Mouse (Mus musculus): ENCODE measurements around the gene Kif5c. TPM values are rescaled to one million over a fixed set of nuclear protein-coding genes. Genes with fewer than 3 reads are reported as not detected.

Kif5c gene
- total RNA-seq, 2 experiments from 2014 or later = 536 to 540 TPM

DNA sequence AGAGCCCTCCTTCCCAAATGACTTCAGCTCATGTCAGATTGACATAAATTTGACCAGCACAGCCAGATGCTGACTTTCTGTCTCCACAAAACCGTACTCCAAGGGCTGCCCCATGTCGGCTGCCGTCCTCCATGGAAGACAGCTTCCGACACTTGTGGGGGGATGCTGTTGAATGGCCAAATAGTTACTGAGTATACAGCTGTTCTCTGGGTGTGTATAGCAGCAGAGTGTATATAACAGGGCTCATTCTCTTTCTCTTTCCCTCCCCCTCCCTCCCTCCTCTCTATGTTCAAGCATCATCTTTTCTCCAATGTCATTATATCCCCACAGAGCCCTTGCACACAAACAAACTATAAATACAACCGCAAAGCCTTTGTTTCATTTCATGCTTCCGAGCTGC lies 124.7 kb downstream of the Kif5c start:
- DNase-seq (ENCODE audit: low spot score in 2 of 2) = no peak

DNA sequence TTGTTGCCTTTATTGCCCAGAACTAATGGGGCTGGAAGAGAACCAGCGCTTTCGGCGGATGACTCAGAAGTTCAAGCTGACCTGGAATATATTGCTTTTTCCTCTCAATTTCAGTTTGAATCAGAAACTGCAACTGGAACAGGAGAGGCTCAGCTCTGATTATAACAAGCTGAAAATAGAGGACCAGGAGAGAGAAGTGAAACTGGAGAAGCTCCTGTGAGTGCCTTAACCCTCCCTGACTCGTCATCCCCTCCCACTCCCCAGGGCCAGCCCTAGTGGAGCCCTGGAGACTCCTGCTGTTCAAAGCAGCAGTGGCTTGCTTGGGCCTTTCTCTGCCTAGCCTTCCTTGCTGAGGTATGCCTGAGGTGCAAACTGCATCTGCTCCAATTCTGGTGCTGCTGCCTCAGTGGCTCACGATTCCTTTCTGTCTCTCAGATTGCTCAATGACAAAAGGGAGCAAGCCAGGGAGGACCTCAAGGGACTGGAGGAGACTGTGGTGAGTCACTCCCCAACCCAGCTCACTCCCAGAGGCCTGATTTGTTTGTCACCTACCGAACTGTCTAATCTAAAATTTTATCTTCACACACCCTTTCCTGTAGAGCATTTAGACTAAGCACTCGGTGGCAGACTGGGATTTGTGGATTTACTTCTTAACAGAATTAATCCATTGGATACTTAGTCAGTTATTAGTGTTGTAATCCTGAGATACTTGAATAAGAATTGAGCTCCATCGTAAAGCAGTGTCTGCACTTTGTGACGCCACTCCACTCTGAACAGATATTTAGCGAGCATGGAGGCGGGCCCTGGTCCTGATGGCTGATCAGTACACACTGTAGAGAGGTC lies 125.4 kb downstream of the Kif5c start:
- no peak for DNase-seq (ENCODE audit: low spot score in 2 of 2)

- DNase-seq (ENCODE audit: low spot score in 2 of 2) = no peak
These were observed 126.1 kb downstream of the Kif5c start for GRCm38 (mm10) chr2:49745094-49745781.

DNA sequence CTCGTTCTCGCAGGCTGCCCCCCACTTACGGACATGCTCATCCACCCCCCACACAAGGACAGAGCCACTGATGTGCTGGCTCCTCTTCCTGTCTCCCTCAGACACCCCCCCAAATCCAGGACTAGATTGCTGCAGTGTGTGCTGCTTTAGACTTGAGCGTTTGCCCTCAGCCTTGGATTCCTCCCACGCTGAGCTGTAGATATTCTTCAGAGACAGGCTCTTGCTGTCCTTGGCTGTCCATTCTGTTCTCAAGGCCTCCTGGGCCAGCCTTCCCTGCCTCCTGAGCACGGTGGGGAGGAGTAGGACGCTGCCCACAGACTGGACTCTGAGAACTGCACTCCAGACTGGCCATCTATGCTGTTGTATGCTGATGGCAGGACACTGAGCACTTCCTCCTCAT lies 127.8 kb downstream of the Kif5c start:
- no peak for DNase-seq (ENCODE audit: low spot score in 2 of 2)

DNA sequence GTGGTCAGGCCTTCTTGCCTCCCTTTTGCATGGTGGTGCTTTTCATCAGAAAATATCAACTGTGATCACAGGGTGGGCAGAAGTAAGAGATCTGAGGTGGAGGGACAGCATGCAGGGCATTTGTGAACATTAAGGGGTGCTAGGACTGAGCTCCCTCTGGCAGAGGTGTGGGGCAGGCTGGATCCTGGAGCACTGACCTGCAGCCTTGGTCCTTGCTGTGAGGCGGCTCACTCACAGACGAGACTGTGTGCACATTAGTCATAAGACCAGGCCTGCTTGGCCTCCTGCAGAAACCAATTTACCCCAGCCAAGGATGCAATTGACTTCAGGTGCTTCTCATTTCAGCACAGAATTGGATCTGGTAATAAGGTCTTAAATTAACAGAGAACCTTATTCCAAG lies 128.6 kb downstream of the Kif5c start:
- DNase-seq (ENCODE audit: low spot score in 2 of 2) = no peak

DNA sequence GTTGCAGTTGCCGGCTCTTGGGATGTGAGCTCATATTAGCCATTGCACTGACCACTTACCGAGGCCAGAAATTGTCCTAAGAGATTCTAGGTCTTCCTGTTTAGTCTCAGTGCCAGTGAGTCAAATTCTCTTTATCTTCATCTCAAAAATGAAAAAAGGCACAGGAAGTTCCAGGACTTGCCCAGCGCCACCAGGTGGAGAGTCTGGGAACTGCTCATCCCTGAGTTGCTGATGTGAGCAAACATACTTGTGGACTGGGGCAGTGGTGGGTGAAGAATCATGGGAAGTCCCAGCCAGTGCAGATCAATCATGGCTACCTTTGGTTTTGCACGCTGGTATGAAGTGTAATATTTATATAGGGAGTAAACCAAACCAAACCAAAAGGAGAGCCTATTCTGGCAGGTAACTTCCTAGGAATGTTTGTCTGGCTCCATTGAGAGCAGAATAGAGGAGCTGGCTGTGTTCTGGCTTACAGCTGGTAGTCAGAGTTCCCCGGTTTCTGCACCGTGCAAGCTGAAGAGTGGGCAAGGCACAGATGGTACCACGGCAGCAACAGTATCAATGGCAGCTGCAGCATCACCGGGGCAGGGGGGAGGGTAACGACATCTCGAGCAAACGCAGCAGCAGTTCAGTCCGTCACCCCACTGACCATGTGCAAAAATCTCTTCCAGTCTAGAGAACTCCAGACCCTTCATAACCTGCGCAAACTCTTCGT lies 129.7 kb downstream of the Kif5c start:
- peak; percentile 69 to 71 for DNase-seq (ENCODE audit: low spot score in 2 of 2)

- DNase-seq (ENCODE audit: low spot score in 2 of 2) = no peak
These were observed 130.9 kb downstream of the Kif5c start for GRCm38 (mm10) chr2:49749730-49750576.

- no peak for DNase-seq (ENCODE audit: low spot score in 2 of 2)
These were observed 132.6 kb downstream of the Kif5c start for GRCm38 (mm10) chr2:49751544-49752210.

DNA sequence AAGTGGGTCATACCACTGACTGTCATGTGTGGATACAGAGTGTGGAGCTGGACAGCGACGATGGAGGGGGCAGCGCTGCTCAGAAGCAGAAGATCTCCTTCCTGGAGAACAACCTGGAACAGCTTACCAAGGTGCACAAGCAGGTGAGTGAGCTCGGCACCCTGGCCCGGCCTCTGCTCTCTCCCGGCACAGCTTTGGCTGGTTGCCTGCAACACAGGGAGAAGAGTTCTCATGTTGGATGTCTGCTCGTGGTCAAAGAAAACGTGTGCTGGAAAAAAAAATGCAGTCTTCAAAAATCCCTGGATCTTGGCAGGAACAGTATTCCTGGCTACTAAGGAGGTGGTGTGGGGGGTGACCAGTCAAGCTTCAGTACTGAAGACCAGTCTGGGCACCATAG lies 133.1 kb downstream of the Kif5c start:
- DNase-seq (ENCODE audit: low spot score in 2 of 2) = no peak

DNA sequence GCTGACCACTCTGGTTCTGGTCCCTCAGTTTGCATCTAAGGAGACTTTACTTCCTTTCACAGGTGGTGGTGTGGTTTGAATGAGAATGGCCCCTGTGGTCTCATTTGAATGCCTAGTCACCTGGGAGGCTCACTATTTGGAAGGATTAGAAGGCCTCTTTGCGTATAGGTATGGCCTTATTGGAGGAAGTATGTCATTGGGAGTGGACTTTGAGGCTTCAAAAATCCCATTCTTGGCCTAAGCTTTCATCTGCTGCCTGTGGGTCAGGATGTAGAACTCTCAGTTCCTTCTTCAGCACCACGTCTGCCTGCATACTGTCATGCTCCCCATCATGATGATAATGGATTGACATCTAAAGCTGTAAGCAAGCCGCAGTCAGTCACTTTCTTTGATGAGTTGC lies 134.0 kb downstream of the Kif5c start:
- DNase-seq (ENCODE audit: low spot score in 2 of 2) = no peak

DNA sequence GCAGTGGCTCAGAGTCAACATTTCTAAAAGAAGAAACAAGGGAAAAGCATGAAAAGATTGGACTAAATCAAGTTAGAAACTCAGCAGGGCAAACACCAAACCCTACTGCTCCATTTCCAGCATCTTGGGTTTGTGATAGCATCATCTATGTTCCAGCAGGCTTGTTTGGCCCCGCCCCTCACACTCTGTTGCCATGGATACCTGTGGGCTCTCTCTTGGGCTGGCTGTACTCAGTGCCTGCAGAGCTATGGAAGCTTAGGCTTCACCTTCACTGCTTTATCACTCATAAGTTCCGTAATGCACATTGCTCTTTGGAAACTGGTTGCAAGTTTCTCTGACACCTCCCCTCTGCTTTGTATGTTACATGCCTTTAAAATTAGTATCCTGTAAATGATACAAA lies 136.0 kb downstream of the Kif5c start:
- DNase-seq (ENCODE audit: low spot score in 2 of 2) = no peak

DNA sequence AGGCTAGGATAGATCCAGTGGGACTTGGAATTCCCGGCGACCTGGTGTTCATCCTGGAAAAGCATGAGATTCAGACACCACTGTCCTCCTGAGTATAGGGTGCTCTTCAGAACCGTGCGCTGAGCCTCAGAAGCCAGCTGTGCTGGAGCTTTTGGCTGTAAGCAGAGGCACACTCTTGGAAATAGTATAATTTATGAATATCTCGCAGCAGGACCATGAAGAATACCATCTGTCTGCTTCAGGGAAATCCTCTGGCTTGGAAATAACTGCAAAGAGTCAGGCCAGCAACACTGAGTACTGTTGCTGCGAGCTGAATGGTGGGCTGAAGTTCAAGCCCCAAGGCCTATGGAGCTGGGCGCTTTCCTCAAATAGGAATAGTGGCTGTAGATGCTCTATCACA lies 138.5 kb downstream of the Kif5c start:
- no peak for DNase-seq (ENCODE audit: low spot score in 2 of 2)

DNA sequence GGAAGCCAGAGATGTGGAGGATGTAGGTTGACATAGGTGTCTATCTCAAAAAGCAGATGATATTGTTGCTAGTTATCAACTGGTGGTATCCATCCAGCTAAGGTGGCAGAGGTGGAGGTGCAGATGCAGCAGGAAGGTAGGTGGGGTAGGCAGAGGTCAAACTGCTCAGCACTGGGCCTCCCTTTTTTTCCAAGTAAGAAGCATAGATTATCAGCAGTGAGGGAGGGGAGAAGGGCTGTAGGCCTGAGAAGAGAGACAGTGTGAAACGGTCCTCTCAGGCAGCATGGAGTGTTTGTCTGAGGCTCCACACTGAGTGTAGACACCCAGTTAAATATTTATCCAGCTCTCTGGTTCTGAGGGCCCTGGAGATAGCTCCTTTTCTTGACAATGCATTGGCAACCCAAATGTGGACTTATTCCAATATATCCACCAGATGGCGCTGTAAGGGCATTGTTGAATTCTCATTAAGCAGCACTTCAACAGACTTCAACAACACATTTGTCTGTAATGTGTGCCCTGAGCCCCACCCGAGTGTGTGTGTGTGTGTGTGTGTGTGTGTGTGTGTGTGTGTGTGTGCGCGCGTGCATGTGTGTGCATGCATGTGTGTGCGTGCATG lies 145.3 kb downstream of the Kif5c start:
- peak in 1 of 2 experiments; percentile 56 for DNase-seq (ENCODE audit: low spot score in 2 of 2)

DNA sequence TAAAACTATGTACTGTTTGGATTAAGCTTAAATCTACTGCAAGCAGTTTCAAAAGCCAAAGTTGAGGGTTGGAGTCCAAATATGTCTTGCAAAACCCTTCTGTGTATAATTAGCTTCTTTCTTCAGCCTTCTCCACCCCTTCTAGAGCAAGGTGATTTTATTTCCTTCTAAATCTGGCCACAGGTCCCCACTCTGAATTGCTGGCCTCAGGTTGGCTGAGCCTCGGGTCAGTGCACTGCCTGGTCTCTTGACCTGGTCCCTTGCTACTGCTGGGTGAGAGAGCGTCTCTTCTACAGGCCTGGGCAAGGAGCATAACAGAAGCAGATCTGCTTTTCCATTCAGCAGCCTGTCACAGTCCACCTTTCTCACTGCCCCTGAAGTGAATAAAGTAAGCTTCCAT lies 149.8 kb downstream of the Kif5c start:
- no peak for DNase-seq (ENCODE audit: low spot score in 2 of 2)

- no peak for DNase-seq (ENCODE audit: low spot score in 2 of 2)
These were observed 151.3 kb downstream of the Kif5c start for GRCm38 (mm10) chr2:49770440-49770839.

DNA sequence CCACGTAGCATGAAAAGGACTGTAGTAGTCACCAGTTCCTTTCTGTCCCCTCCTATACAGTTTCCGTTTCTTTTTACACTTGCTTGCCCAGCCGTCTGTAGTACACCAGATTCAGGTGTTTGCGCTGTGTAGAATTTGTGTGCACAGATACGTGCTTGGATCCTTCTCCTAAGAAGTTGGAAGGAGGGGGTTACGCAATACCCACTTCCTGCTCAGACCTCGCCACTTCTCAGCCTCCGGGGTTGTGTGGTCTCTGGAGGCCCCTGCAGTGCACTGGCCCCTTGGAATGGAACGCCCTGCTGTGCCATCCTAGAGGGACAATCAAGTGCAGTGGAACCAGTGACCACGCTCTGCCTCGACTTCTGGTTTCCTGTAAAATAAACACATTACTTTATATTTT lies 152.1 kb downstream of the Kif5c start:
- DNase-seq (ENCODE audit: low spot score in 2 of 2) = no peak

GRCm38 (mm10) chr2:49773194-49773931 lies 154.3 kb downstream of the Kif5c start:
- no peak for DNase-seq (ENCODE audit: low spot score in 2 of 2)

- no peak for DNase-seq (ENCODE audit: low spot score in 2 of 2)
These were observed 155.1 kb downstream of the Kif5c start for GRCm38 (mm10) chr2:49774180-49774579.

DNA sequence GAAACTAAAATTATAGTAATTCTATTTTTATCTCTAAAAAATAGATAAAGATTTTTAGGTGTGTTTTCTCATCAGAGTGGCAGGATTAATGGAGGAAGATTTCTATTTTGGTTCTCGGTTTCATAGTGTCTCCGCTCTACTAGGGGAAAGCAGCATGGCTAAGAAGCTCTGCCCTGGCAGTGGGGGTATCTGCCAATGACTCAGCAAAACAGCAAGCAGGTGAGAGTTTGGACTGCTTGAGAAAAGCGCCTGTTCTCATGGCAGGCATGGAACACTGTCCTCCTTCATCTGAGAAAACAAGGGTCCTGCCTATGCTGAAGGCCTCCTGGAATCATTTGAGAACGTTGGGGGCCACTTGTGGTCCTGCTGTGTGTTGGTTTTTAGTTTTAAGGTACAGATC lies 156.1 kb downstream of the Kif5c start:
- DNase-seq (ENCODE audit: low spot score in 2 of 2) = no peak

Measured in left cerebral cortex, adult 18-20 months (tissue).